Mouse (Mus musculus): Measurements from ENCODE around the gene Gm20388.

- TF ChIP-seq HCFC1 (IDR thresholded peaks at IDR 0.05; ENCODE audit: borderline replicate concordance, insufficient read depth, low read length) (no peak), CHD2 (IDR thresholded peaks at IDR 0.05; ENCODE audit: low read depth, low read length) (no peak)
Observed at GRCm38 (mm10) chr8:120510035-120510416, 599.4 kb downstream of the Gm20388 start.
